9 mouse cellular contexts compared by ENCODE assay signal in genomic region chr15:78831720-78832657, GRCm38 (mm10). TPM values are rescaled to one million over a fixed set of nuclear protein-coding genes. Genes with fewer than 3 reads are reported as not detected.
DNase-seq lines count a peak whose midpoint lies in the region; ATAC-seq and TF ChIP-seq lines count a peak whose summit lies in the region.
"Had no signal": no experiment of that assay in that cellular context is flagged by ENCODE, and none has a peak within 500 bp of the region (broad histone marks: within the 10 kb centered on the region; RNA-seq: fewer than 3 reads in every experiment).

No protein-coding gene starts in this region.

- H3K27me3 ChIP-seq in embryonic facial prominence, embryonic 14.5 days (replicated peaks; ENCODE audit: control insufficient read depth, insufficient read depth, low read length): no peaks in the 10 kb centered on the region; the same call in 1 of the 2 replicates
- H3K27me3 ChIP-seq in kidney, adult 2 months (replicated peaks; ENCODE audit: control insufficient read depth, insufficient read depth, low read length): no peaks in the 10 kb centered on the region
- H3K27me3 ChIP-seq in stomach, embryonic 14.5 days (ENCODE audit: control insufficient read depth, insufficient read depth, low read length): no peaks in the 10 kb centered on the region

- WGBS in embryonic facial prominence, embryonic 14.5 days: 34% methylated on average over 18 of the region's 19 CpGs
- WGBS in kidney, adult 2 months: 47% methylated on average over 19 of the region's 19 CpGs
- 28% methylated on average over 19 of the region's 19 CpGs for WGBS in stomach, embryonic 14.5 days

- H3K4me3 ChIP-seq in embryonic facial prominence, embryonic 14.5 days (ENCODE audit: low read depth, low read length): no peak overlapping the region
- H3K4me3 ChIP-seq in kidney, adult 2 months (ENCODE audit: insufficient read depth, low read depth, low read length): peak overlapping the region; percentile 42
- H3K4me3 ChIP-seq in stomach, embryonic 14.5 days (ENCODE audit: low read depth, low read length): no peak overlapping the region

- peak overlapping the region; percentile 57 for H3K27ac ChIP-seq in embryonic facial prominence, embryonic 14.5 days (replicated peaks; ENCODE audit: low read depth, low read length)
- peak overlapping the region; percentile 96 for H3K27ac ChIP-seq in kidney, adult 2 months (ENCODE audit: insufficient read depth, low read depth, low read length)
- H3K27ac ChIP-seq in stomach, embryonic 14.5 days (ENCODE audit: low read length): peak overlapping the region; percentile 93; the same call in 1 of the 2 replicates

- peak; percentile 13; the same call in 1 of the 2 replicates for ATAC-seq in embryonic facial prominence, embryonic 14.5 days (ENCODE audit: low read depth)
- peak; percentile 56 for ATAC-seq in stomach, embryonic 14.5 days (ENCODE audit: insufficient number of reproducible peaks, insufficient read depth, low FRiP score, low read depth)
- ATAC-seq in granulocyte monocyte progenitor cell, adult 5-6 weeks (replicated peaks; ENCODE audit: poor library complexity, severe bottlenecking): no peak
- no peak for ATAC-seq in CD4-positive, CD25-positive, alpha-beta regulatory T cell, adult 4 months

- TF ChIP-seq POLR2A in kidney, adult 2 months (IDR thresholded peaks at IDR 0.05; ENCODE audit: low read depth, low read length): no peak

- H3K9ac ChIP-seq in embryonic facial prominence, embryonic 14.5 days (ENCODE audit: low read depth, low read length): peak overlapping the region; percentile 53
- H3K9ac ChIP-seq in stomach, embryonic 14.5 days (replicated peaks; ENCODE audit: low read depth, low read length): peak overlapping the region; percentile 6; the same call in 1 of the 2 replicates

- peaks cover 31% of the 10 kb centered on the region for H3K4me1 ChIP-seq in embryonic facial prominence, embryonic 14.5 days (ENCODE audit: control insufficient read depth, insufficient read depth, low read length)
- H3K4me1 ChIP-seq in kidney, adult 2 months (ENCODE audit: control insufficient read depth, insufficient read depth, low read length): peaks cover 19% of the 10 kb centered on the region
- H3K4me1 ChIP-seq in stomach, embryonic 14.5 days (ENCODE audit: control insufficient read depth, insufficient read depth, low read length): peaks cover 57% of the 10 kb centered on the region

- no peak; the same call in 1 of the 2 replicates for TF ChIP-seq CTCF in kidney, adult 2 months (conservative IDR thresholded peaks at IDR 0.05; ENCODE audit: insufficient read depth, insufficient read length, low read depth, low read length)

- peak; percentile 61 for DNase-seq in embryonic facial prominence, embryonic 14.5 days (ENCODE audit: low spot score)
- peak; percentile 72 for DNase-seq in heart, adult 8-10 months (ENCODE audit: low spot score)
- peak; percentile 89 for DNase-seq in kidney, adult 2 months
- DNase-seq in lung, adult 18-20 months: peak; percentile 64 to 80
- no peak for DNase-seq in right cerebral cortex, postnatal 25 days

- no peaks in the 10 kb centered on the region for H3K9me3 ChIP-seq in embryonic facial prominence, embryonic 14.5 days (ENCODE audit: control insufficient read depth, low read length)
- no peaks in the 10 kb centered on the region for H3K9me3 ChIP-seq in stomach, embryonic 14.5 days (ENCODE audit: control insufficient read depth, low read depth, low read length)

- H3K4me2 ChIP-seq in embryonic facial prominence, embryonic 14.5 days (ENCODE audit: low read depth, low read length): no peak overlapping the region
- peak overlapping the region; percentile 30 for H3K4me2 ChIP-seq in stomach, embryonic 14.5 days (replicated peaks; ENCODE audit: low read depth, low read length)

- no peaks in the 10 kb centered on the region for H3K36me3 ChIP-seq in embryonic facial prominence, embryonic 14.5 days (ENCODE audit: control insufficient read depth, insufficient read depth, low read length)
- no peaks in the 10 kb centered on the region for H3K36me3 ChIP-seq in kidney, adult 2 months (ENCODE audit: control insufficient read depth, insufficient read depth, low read length)
- no peaks in the 10 kb centered on the region for H3K36me3 ChIP-seq in stomach, embryonic 14.5 days (ENCODE audit: control insufficient read depth, insufficient read depth, low read length)

RNA-seq across cellular contexts. Expression of gene Cdc42ep1, which starts 10.4 kb away (rescaled TPM):
- polyA plus RNA-seq in embryonic facial prominence, embryonic 14.5 days (2014; fragmentation: Nextera tagmentation; extraction: Ambion mirVana): 30.8 and 36.1 TPM in 2 replicates
- 10 to 100 TPM; 30.5 to 40.3 (median 39.1) TPM for total RNA-seq in heart, adult 8-10 months (2022)
- polyA plus RNA-seq in kidney, adult 2 months (2012; rRNA removed): 59.2 and 66.7 TPM in 2 replicates
- 40.7 and 41.7 TPM in 2 replicates for polyA plus RNA-seq in stomach, embryonic 14.5 days (2014; fragmentation: Nextera tagmentation; extraction: Ambion mirVana)
- not detected in 2 replicates for total RNA-seq in granulocyte monocyte progenitor cell, adult 5-6 weeks (2014; fragmentation: Nextera tagmentation)
- total RNA-seq in granulocyte monocyte progenitor cell, adult 5-6 weeks (2017): not detected in 2 replicates
- not detected for polyA plus RNA-seq in CD4-positive, CD25-positive, alpha-beta regulatory T cell, adult 4 months (2017; shearing (Covaris generic))

RNA-seq across cellular contexts. Expression of gene Lgals2, which starts 23.3 kb away (rescaled TPM):
- polyA plus RNA-seq in embryonic facial prominence, embryonic 14.5 days (2014; fragmentation: Nextera tagmentation; extraction: Ambion mirVana): 0.89 and 1.4 TPM in 2 replicates
- total RNA-seq in heart, adult 8-10 months (2022): under 1 TPM in 1 of 4 experiments, not detected in 3; 0.65 TPM
- 0.24 and 0.25 TPM in 2 replicates for polyA plus RNA-seq in kidney, adult 2 months (2012; rRNA removed)
- polyA plus RNA-seq in stomach, embryonic 14.5 days (2014; fragmentation: Nextera tagmentation; extraction: Ambion mirVana): 30.0 and 39.7 TPM in 2 replicates
- total RNA-seq in granulocyte monocyte progenitor cell, adult 5-6 weeks (2014; fragmentation: Nextera tagmentation): not detected in 2 replicates
- total RNA-seq in granulocyte monocyte progenitor cell, adult 5-6 weeks (2017): not detected in 2 replicates
- polyA plus RNA-seq in CD4-positive, CD25-positive, alpha-beta regulatory T cell, adult 4 months (2017; shearing (Covaris generic)): not detected
- total RNA-seq: left cerebral cortex, postnatal 10 days had no signal

RNA-seq across cellular contexts. Expression of gene Card10, which starts 29.1 kb away (rescaled TPM):
- polyA plus RNA-seq in embryonic facial prominence, embryonic 14.5 days (2014; fragmentation: Nextera tagmentation; extraction: Ambion mirVana): 6.1 and 6.3 TPM in 2 replicates
- total RNA-seq in heart, adult 8-10 months (2022): 10 to 100 TPM; 14.3 to 16.1 (median 15.2) TPM
- 80.4 and 93.7 TPM in 2 replicates for polyA plus RNA-seq in kidney, adult 2 months (2012; rRNA removed)
- polyA plus RNA-seq in stomach, embryonic 14.5 days (2014; fragmentation: Nextera tagmentation; extraction: Ambion mirVana): 6.5 and 7.6 TPM in 2 replicates
- total RNA-seq in granulocyte monocyte progenitor cell, adult 5-6 weeks (2014; fragmentation: Nextera tagmentation): not detected in 2 replicates
- total RNA-seq in granulocyte monocyte progenitor cell, adult 5-6 weeks (2017): 0.22 TPM in 1 of 2 replicates, not detected in the other
- polyA plus RNA-seq in CD4-positive, CD25-positive, alpha-beta regulatory T cell, adult 4 months (2017; shearing (Covaris generic)): not detected

RNA-seq across cellular contexts. Expression of gene Gga1, which starts 45.0 kb away (rescaled TPM):
- polyA plus RNA-seq in embryonic facial prominence, embryonic 14.5 days (2014; fragmentation: Nextera tagmentation; extraction: Ambion mirVana): 42.5 and 46.9 TPM in 2 replicates
- total RNA-seq in heart, adult 8-10 months (2022): 10 to 100 TPM; 44.8 to 49.1 (median 46.3) TPM
- polyA plus RNA-seq in kidney, adult 2 months (2012; rRNA removed): 56.5 and 68.1 TPM in 2 replicates
- polyA plus RNA-seq in stomach, embryonic 14.5 days (2014; fragmentation: Nextera tagmentation; extraction: Ambion mirVana): 38.2 and 40.4 TPM in 2 replicates
- 46.3 and 48.6 TPM in 2 replicates for total RNA-seq in granulocyte monocyte progenitor cell, adult 5-6 weeks (2014; fragmentation: Nextera tagmentation)
- 13.9 and 17.6 TPM in 2 replicates for total RNA-seq in granulocyte monocyte progenitor cell, adult 5-6 weeks (2017)
- 10 to 100 TPM; 14.3 to 17.1 TPM for polyA plus RNA-seq in CD4-positive, CD25-positive, alpha-beta regulatory T cell, adult 4 months (2017; shearing (Covaris generic))

RNA-seq across cellular contexts. Expression of gene Mfng, which starts 58.7 kb away (rescaled TPM):
- polyA plus RNA-seq in embryonic facial prominence, embryonic 14.5 days (2014; fragmentation: Nextera tagmentation; extraction: Ambion mirVana): 13.6 and 13.7 TPM in 2 replicates
- 10 to 100 TPM in 1 of 4 experiments, 1 to 10 TPM in 3; 7.5 to 11.4 (median 9.5) TPM for total RNA-seq in heart, adult 8-10 months (2022)
- 15.7 and 16.6 TPM in 2 replicates for polyA plus RNA-seq in kidney, adult 2 months (2012; rRNA removed)
- polyA plus RNA-seq in stomach, embryonic 14.5 days (2014; fragmentation: Nextera tagmentation; extraction: Ambion mirVana): 15.7 and 16.9 TPM in 2 replicates
- total RNA-seq in granulocyte monocyte progenitor cell, adult 5-6 weeks (2014; fragmentation: Nextera tagmentation): 31.2 and 34.9 TPM in 2 replicates
- 4.5 and 8.2 TPM in 2 replicates for total RNA-seq in granulocyte monocyte progenitor cell, adult 5-6 weeks (2017)
- polyA plus RNA-seq in CD4-positive, CD25-positive, alpha-beta regulatory T cell, adult 4 months (2017; shearing (Covaris generic)): 100 to 1,000 TPM in 1 of 2 experiments, 10 to 100 TPM in 1; 61.3 to 136 TPM

Comparison
In these comparisons a context has a peak if more than half of its experiments do, and no peak if none do; other contexts are left out.
1. ATAC-seq: peak in embryonic facial prominence, embryonic 14.5 days (single experiment) and stomach, embryonic 14.5 days (single experiment); none in granulocyte monocyte progenitor cell, adult 5-6 weeks (single experiment) and CD4-positive, CD25-positive, alpha-beta regulatory T cell, adult 4 months (single experiment).
2. RNA of gene Cdc42ep1, which starts 10.4 kb away (polyA plus RNA-seq): 59.2 to 66.7 TPM in kidney, adult 2 months, 40.7 to 41.7 TPM in stomach, embryonic 14.5 days and 30.8 to 36.1 TPM in embryonic facial prominence, embryonic 14.5 days; not detected in CD4-positive, CD25-positive, alpha-beta regulatory T cell, adult 4 months; every median in the first group is over 10 times any median in the second.
3. RNA of gene Lgals2, which starts 23.3 kb away (polyA plus RNA-seq): 30.0 to 39.7 TPM in stomach, embryonic 14.5 days; 0.89 to 1.4 TPM in embryonic facial prominence, embryonic 14.5 days, 0.24 to 0.25 TPM in kidney, adult 2 months and not detected in CD4-positive, CD25-positive, alpha-beta regulatory T cell, adult 4 months; every median in the first group is over 10 times any median in the second.
4. Peak in every context shown above with its lines, with median percentiles within 50 percentile points of each other: H3K27ac ChIP-seq.